Mouse (Mus musculus) liver, embryonic 14.5 days (tissue): ENCODE measurements at regions not wholly inside any gene's neighbourhood (a gene's known extent, or its start where the extent isn't known, plus 50 kb on each side); places are given as distances from the start of the nearest gene placed in this dataset.

Experiments
- CTCF ChIP-seq: IDR thresholded peaks from 2 replicates; pipeline ENCODE4 v1.5.1; 2016; ENCODE audit warnings: antibody characterized with exemption, low read depth, control low read depth
- EP300 ChIP-seq: IDR thresholded peaks from 2 replicates; pipeline ENCODE4 v1.6.1; 2016; ENCODE audit warnings: antibody characterized with exemption, low read depth

GRCm38 (mm10) chr9:84837498-84837897, 475.1 kb upstream of the Gm11114 start:
- TF ChIP-seq EP300 (no peak), CTCF (no peak)
